Mouse (Mus musculus) cerebellum, postnatal 4 days (tissue): ENCODE measurements around the gene C2cd4b.

Experiments
- DNase-seq, 2 experiments: peaks; one replicate each; pipeline ENCODE4 v3.0.0; 2022; ENCODE audit warnings: low spot score in 2 of 2, mixed read lengths in 1 of 2

The C2cd4b gene

GRCm38 (mm10) chr9:67771293-67771692 is 12.1 kb downstream of the C2cd4b start:
- DNase-seq: no peak

- no peak for DNase-seq
These were observed 15.0 kb downstream of the C2cd4b start for GRCm38 (mm10) chr9:67774201-67774600.

DNA sequence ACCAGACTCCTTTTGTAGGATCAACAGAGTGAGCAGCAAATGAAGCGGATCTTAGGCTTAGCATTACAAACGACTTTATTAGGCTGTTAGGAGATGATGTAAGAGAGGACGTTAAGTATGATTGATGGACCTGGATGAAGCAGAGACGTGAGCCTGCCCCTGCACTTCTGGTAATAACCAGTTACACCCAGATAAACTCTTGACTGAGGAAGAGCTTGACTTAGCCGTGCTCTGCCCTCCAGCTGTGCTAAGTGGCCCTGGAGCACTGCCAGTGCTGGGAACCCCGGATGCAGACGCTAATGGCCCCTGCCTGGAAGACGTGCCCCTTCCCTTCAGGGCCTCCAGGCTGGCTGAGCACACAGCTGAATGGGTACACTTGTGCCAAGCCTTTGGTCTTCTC is 19.3 kb downstream of the C2cd4b start:
- no peak for DNase-seq

- no peak for DNase-seq
These were observed 23.5 kb downstream of the C2cd4b start for GRCm38 (mm10) chr9:67782786-67783185.

GRCm38 (mm10) chr9:67783464-67783863 is 24.2 kb downstream of the C2cd4b start:
- no peak for DNase-seq

DNA sequence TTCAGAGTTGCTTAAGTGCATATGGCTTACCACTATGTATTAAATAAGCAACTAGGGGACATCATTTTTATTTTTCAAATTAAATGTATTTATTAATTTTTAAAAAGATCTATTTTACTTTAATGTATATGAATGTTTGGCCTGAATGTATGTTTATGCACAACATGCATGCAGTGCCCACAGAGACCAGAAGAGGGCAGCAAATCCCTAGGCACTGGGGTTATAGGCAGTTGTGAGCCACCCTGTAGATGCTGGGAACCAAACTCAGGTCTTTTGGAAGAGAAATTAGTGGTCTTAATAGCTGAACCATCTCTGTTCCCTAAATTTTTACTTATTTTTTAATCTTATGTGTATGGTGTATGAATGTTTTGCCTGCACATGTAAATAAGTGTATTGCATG is 24.7 kb downstream of the C2cd4b start:
- DNase-seq: no peak

GRCm38 (mm10) chr9:67786311-67786710 is 27.1 kb downstream of the C2cd4b start:
- DNase-seq: no peak

DNA sequence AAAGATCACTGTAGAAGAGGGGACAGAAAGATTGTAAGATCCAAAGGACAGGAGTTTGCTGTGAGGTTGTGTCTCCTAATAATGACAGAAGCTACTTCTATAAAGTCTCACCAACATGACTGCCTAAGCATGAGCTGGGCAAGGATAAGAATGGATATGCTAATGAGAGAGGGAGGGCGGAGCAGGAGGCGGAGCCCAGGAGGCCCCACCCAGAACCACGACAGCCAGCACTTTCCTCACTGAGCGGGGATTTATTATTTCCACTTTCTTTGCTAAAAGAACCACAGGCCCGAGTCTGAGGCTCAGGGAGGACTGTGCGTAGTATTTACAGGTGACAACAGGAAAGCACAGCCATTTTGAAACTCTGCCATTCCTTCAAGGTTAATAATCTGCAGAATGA is 28.4 kb downstream of the C2cd4b start:
- no peak for DNase-seq

DNA sequence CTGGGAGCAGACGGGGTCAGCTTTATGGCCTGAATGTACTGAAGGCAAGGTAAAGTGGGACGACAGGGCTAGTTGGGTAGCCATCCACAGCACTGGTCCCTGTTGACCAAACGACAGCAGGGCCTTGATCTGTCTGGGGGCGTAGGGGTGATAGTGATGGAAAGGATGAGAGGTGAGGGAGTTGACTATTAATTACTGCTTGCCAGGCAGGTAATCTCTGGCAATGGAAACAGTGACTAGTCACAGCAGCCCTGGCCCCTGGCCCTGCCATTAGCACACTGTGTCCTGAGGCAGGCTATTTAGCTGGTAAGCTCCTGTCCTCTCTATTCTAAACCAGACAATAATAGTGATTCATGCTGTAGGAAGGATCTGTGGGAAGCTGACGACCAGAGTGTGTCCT is 33.2 kb downstream of the C2cd4b start:
- DNase-seq: no peak

DNA sequence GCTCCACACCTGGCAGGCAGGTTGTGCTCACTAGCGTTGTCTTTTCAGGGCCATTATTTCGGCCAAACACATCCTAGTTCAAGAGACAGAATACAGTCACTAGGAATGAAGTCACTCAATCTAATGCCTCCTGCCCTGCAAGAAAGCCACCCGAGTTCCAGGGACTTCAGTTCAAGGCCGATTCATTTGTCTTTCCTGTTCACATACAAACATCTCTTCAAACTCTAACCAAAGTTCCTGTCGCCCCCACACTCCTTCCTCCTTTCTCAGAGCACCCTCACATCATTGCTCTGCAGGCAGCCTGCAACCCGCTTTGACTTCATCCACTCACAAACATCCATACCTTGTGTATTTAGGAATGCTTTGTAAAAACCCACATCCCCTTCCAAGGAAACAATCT is 34.3 kb downstream of the C2cd4b start:
- DNase-seq: no peak

- no peak for DNase-seq
These were observed 35.0 kb downstream of the C2cd4b start for GRCm38 (mm10) chr9:67794216-67794615.

- no peak for DNase-seq
These were observed 35.4 kb downstream of the C2cd4b start for GRCm38 (mm10) chr9:67794668-67795067.

GRCm38 (mm10) chr9:67795205-67795675 is 36.0 kb downstream of the C2cd4b start:
- DNase-seq: peak in 1 of 2 experiments; percentile 57

DNA sequence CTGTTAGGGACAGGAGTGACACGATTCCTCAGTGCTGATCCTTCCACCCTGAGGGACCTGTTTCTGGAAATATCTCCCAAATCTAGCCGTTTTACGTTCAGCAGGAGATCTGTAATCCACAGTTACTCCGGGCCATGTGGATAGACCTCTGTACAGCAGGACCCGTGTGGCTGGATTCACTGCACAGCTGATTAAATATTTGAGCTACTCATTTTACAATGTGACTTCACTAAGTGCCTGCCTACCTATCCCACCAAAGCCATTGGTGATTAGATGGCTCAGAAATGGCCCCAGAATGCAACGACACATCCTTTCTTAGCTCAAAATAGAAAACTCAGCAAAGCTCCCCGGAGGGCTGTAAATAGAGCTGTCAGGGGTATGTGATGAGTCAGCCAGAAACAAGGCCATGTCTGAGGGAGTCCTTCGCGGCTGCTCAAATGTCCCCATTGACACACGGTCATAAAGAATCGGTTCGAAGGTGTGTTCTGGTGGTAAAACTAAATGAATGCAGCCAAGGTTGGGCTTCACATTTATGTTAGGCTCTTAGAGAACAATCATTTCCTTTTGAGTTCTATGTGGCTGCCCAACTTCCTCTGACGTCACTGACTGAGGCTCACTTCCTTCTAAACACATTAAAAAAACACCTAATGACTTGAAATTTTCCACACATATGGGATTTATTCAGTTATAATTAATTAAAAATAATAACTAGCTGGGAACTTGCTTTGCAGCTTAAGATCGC is 40.0 kb downstream of the C2cd4b start:
- no peak for DNase-seq

DNA sequence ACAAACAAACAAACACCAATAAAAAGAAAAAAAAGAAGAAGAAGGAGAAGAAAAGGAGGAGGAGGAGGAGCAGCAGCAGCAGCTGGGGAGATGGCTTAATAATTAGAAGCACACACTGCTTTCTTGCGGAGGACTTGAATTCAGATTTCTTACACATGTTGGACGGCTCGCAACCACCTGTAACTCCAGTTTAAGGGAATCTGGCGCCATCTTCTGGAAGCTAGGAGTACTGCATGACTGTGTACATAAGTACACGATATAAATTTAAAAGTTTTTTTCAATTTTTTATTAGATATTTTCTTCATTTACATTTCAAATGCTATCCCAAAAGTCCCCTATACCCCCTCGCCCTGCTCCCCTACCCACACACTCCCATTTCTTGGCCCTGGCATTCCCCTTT is 43.0 kb downstream of the C2cd4b start:
- DNase-seq: peak in 1 of 2 experiments; percentile 57

DNA sequence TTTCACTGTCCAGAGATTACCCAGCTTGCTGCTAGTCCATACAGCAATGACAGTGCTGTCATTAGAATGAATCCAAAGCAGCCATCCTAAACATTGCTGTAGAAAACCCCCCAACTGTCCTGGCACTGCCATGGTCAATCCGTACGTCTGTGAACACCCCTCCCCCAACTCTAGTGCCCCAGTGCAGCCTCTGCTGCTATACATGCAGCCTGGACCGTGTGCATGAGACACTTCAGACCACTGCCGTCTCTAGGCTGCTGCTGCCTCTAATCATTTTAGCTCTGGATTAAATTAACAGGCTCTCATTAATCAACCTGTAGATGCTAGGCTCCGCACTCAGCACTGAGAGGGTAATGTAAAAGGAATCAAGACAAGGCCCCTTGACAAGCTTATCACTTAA is 47.8 kb downstream of the C2cd4b start:
- no peak for DNase-seq

- DNase-seq: no peak
These were observed 51.3 kb downstream of the C2cd4b start for GRCm38 (mm10) chr9:67810527-67810926.
